Mouse (Mus musculus): ENCODE data around the gene Ncdn.

DNA sequence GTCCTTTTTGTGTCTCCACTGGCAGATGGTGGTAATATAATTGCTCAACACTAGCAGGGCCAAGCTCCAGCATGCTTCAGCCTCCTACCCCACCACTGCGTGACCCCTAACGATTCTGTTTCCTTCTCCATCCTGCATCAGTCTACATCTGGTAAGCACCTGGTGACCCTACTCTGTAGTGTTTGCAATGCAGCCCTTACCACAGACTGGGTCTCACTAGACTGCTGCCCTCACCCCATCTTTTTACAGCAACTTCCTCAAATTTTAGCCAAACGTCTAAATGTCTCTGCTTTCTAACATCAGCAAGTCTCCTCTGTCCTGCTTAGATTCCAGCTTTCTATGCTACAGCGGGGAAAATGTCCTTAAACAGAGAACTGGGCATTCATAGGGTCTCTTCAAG lies 17.6 kb upstream of the Ncdn start:
- TF ChIP-seq POLR2A (IDR thresholded peaks at IDR 0.05; ENCODE audit: control insufficient read depth in 1 of 2, insufficient read depth in 1 of 2, low read depth in 1 of 2, low read length in 2 of 2, poor library complexity in 1 of 2) (no peak), MAFK (IDR thresholded peaks at IDR 0.05; ENCODE audit: borderline replicate concordance, low read depth, low read length) (no peak), CHD2 (IDR thresholded peaks at IDR 0.05; ENCODE audit: low read length) (no peak), GABPA (IDR thresholded peaks at IDR 0.05; ENCODE audit: low read depth, low read length) (no peak), CTCF (IDR thresholded peaks at IDR 0.05 in 2 of 3, conservative IDR thresholded peaks at IDR 0.05 in 1 of 3; ENCODE audit: control insufficient read depth in 1 of 3, insufficient read depth in 1 of 3, low read depth in 2 of 3, low read length in 3 of 3, poor library complexity in 1 of 3, severe bottlenecking in 1 of 3) (no peak), EP300 (IDR thresholded peaks at IDR 0.05; ENCODE audit: low read depth in 1 of 2, low read length in 2 of 2) (no peak), POLR2AphosphoS5 (IDR thresholded peaks at IDR 0.05; ENCODE audit: borderline replicate concordance, low read depth, low read length) (no peak), MYB (IDR thresholded peaks at IDR 0.05; ENCODE audit: low read depth, low read length) (no peak), NELFE (IDR thresholded peaks at IDR 0.05; ENCODE audit: low read depth, low read length) (no peak), ZNF384 (IDR thresholded peaks at IDR 0.05; ENCODE audit: low read depth, low read length) (no peak), BHLHE40 (IDR thresholded peaks at IDR 0.05; ENCODE audit: borderline replicate concordance, low read depth, low read length) (no peak), ETS1 (IDR thresholded peaks at IDR 0.05; ENCODE audit: low read depth, low read length) (no peak), SMC3 (IDR thresholded peaks at IDR 0.05; ENCODE audit: low read depth, low read length) (no peak), ZKSCAN1 (IDR thresholded peaks at IDR 0.05; ENCODE audit: low read depth, low read length) (no peak)

Data from MEL (cell line).